Mouse (Mus musculus) right cerebral cortex, adult 2 months (tissue): Measurements from ENCODE around the gene Galntl6.
"Not testable (repeated sequence)": the region's sequence is repeated elsewhere in the genome, so short reads cannot be mapped to it uniquely, and the experiment has no call there.

Experiments
- DNase-seq, 2 experiments: peaks; one replicate each; pipeline ENCODE4 v3.0.0; 2021 to 2022; ENCODE audit warnings: low spot score in 2 of 2

Galntl6 gene

GRCm38 (mm10) chr8:58604751-58605150, 307.7 kb downstream of the Galntl6 start:
- DNase-seq = no peak

DNA sequence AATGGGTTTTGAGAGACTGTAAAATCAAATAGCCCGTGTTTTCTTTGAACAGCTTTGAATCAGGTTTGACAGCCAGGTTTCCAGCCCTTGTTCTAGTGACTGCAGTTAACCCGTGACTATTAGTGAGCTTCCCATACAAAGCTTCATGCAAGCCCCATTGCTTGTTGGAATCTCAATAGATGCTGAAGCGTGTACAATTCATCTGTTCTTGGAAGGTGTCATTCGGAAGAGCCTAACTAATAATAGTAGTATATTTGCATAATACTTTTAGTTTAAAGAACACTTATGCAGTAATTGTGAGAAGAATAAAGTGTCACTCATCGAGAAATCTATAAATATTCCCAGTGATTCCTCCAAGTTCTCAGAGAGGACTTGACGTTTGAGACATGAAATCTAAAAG, 314.6 kb downstream of the Galntl6 start:
- DNase-seq = no peak

- no peak for DNase-seq
These were observed 337.1 kb downstream of the Galntl6 start for GRCm38 (mm10) chr8:58575346-58575745.

DNA sequence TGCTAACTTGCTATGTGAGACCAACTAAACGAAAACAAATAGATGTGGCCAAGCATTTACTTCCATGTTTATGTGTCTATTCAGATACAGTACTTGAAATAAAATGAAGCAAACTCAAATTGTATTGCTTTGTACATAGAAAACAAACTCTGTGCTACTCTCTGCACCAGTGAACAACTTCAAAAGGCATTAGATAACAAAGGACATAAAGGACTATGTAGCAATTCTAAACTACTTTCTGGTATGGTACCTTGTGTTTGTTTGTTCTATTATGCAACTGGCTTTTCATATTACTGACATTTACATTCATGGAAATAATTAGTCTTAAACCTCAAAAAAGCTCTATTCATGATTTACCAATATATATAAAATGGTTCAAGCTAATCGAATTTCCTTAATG, 344.4 kb downstream of the Galntl6 start:
- DNase-seq = no peak

DNA sequence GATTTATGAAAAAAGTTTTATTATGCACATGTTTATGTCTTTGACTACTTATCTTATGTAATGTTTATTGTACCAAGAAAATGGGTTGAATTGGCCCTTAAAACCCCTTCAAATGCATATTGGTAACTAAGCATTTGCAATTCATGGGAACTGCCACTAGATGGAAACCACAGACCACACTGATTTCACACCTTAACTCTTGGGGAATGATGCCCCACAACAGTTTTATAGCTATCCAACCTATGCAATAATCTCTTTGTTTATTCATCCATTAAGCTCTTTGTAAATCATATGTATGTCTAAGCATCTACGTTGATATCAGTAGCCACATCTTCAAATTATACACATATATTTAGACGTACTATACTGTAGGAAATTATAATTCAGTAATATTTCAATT, 346.3 kb downstream of the Galntl6 start:
- peak; percentile 20 to 52 for DNase-seq

DNA sequence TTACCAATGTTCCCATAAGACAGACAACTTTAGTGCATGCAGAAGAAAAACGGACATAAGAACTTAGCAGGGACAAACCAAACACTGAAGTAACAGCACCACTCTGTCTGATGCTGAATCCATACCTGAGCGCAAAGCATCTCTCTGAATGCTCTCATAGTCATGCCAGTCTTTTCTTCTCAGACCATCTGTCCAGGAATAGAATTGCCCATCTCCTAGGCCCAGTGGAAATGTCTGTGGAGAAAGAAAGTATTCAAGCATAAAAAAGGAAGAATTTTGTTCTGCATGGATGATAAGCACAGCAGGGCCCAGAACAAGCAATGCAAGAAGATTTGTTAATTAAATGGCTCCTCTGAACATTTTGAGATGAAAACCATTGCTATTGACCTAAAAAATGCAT, 376.7 kb downstream of the Galntl6 start:
- DNase-seq = no peak

DNA sequence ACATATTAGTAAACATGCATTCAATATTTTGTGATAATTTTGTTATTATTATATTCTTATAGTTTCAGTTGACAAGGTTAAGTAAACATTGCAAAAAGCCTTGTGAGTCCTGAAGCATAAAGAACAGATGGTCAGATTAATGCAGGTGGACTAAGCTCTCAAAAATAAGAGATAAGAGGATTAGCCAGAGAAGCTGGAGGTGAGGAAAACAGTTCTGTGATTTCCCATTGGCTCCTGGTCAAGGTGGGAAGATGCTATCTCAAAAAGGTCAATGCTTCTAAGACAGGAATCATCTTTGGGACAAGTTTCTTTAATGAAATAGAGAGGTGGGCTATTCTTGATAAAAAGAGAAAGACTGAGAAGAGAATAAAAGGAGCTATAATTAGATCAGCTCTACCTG, 377.8 kb downstream of the Galntl6 start:
- DNase-seq = no peak

GRCm38 (mm10) chr8:58523443-58523842, 389.0 kb downstream of the Galntl6 start:
- no peak for DNase-seq

GRCm38 (mm10) chr8:58521932-58522331, 390.5 kb downstream of the Galntl6 start:
- DNase-seq = no peak

- no peak for DNase-seq
These were observed 401.9 kb downstream of the Galntl6 start for GRCm38 (mm10) chr8:58510516-58510915.

DNA sequence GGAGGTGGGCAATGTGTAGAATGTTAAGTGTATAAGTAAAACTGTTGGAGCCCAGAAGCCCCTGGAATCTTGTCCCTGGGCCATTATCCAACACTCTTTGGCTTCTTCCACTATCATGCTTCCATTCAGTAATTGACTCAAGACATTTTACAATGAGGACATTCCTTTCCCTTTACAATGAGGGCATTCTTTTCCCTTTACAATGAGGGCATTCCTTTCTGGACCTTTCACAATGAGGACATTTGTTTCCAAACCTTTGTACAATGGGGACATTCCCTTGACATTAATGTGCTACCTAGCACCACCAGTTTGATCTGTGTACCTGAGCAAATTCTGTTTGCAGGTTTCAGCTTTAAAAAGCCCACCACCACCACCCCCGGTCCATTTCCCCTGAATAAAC, 403.4 kb downstream of the Galntl6 start:
- DNase-seq = no peak

DNA sequence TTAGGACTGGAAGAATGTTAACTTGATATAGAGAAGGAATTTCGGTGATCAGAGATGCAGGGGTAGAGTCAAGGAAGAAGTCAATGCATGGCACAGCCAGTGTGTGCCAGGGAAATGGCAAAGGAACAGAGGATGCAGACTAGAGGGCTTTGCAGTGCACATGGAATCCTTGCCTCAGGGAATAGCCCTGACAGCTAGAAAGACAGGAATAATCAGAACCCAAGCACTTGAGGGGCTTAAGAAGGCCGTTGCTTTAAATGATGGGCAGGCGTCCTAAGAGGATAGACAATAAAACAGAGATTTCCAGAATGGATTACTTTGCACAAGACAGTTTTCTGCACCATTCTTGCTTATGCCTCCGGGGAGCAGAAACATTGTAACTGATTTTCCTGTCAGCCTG, 425.3 kb downstream of the Galntl6 start:
- no peak for DNase-seq

DNA sequence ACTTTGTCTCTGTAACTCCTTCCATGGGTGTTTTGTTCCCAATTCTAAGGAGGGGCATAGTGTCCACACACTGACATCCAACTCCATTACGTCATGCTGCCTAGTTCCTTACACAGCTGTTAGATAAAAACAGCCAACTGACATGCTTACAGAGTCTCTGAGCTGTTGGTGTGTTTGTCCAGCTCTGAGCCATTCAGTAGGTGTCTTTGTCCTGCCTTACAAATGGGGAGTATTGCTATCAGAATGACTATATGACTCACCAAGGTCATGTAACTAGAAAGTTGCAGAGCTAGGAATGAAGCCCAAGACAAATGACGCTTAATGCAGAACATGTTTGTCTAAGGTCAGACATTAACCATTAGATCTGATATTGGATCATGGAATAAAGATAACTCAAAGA, 449.1 kb downstream of the Galntl6 start:
- DNase-seq = not testable (repeated sequence)

DNA sequence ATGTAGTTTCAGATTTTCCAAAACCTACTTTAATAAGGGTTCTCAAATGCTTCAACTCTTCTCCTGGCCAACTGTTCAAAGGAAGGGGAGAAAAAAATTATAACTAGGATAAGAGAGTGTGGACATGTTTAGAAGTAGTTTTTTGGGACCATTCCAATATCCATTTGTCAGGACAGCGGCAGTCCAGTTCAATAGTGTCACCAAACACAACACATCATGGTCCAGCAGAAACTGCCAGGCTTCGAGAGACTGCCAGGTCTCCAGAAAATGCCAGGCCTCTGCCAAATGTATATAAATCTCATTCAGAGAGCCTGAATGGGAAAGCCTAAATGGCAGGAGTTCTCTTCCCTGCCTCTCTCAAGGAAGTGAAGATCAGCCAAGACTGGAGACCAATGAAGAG, 469.7 kb downstream of the Galntl6 start:
- DNase-seq = no peak

GRCm38 (mm10) chr8:58418481-58418880, 494.0 kb downstream of the Galntl6 start:
- no peak for DNase-seq

GRCm38 (mm10) chr8:58417551-58417950, 494.9 kb downstream of the Galntl6 start:
- DNase-seq = no peak

GRCm38 (mm10) chr8:58396500-58396899, 515.9 kb downstream of the Galntl6 start:
- no peak for DNase-seq

- no peak for DNase-seq
These were observed 516.6 kb downstream of the Galntl6 start for GRCm38 (mm10) chr8:58395879-58396278.

DNA sequence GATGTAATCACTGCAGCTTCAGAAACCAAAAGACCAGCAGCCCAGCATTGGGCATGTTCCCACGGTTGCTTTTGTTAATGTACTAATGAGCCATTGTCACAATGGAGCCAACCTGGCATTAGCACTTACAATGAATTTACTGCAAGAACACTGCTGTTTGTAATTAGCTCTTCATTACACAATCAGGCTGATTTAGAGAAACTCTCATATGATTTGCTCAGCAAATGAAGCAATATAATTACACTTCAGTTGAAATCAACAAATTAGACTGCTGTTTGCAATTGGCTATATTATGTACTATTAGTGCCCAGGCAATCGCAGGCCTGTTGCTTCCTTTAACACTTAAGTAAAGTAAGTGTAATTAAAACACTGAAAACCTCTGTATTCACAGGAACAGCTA, 540.1 kb downstream of the Galntl6 start:
- no peak for DNase-seq

DNA sequence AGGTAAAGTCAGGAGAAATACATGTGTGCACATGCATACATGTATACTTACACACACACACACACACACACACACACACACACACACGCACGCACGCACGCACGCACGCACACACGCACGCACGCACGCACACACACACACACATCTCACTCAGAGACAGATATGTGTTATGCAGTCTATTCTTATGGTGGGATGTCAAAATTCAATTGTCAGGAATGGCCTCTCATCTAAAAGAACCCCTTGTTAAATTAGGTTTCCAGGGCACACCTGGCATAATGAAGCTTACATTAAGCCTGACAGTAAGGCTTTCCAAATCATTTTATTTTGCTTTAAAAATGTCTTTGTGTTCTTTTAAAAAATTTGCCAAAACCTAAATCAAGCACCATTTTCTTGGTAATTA, 540.5 kb downstream of the Galntl6 start:
- no peak for DNase-seq

DNA sequence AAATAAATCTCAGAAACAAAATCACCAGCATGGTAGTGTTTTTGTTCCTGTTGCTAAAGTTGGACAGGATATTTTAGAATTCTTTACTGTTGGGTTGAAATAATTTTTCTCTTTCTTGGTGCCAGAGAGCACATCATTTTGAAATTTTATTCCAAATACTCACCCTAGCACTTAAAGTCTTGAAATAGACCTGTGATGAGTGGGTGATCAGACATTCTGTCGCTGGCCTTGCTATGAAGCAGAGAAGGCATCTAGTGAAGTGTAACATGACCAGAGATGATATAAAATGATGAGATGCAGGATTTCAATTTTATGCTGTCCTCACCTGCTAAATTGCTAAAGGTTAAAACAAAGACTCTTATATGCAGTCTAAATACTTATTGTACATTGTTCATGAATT, 581.3 kb downstream of the Galntl6 start:
- DNase-seq = peak in 1 of 2 experiments; percentile 18

DNA sequence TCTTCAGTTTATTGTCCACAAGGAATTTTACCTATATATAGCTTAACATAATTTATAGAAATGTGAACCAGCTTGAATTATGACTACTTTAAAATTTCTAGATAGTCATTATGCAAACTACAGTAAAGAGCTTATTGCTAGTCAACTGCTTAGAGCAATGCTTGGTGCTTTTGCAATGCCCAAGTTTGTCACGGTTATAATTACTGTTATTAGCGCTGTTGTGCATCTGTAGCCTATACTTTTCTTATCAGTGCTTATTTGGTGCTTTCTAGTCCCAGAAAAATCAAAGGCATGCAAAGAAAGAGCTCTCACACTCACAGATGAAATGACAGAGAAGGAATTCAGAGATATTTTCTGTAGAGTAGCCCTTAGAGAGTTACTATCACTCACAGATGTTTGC, 599.0 kb downstream of the Galntl6 start:
- no peak for DNase-seq

DNA sequence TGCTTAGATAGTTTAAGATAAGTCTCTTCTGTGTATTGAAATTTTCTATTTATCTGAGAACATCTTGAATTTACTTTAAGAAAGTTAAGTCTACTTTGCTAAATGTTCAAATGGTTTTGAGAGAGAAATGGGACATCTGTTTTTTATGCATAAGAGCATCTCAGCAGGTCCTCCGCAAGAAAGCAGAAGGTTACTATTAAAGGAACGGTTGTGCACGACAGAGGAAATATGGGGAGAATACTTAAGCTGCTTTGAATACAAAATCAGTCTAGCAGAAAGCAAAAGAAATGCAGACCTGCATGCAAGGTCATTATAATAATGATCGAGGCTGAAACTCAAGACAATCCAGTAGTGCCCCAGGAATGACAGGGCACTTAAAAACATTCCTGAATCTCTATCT, 621.0 kb downstream of the Galntl6 start:
- DNase-seq = peak; percentile 5 to 6

DNA sequence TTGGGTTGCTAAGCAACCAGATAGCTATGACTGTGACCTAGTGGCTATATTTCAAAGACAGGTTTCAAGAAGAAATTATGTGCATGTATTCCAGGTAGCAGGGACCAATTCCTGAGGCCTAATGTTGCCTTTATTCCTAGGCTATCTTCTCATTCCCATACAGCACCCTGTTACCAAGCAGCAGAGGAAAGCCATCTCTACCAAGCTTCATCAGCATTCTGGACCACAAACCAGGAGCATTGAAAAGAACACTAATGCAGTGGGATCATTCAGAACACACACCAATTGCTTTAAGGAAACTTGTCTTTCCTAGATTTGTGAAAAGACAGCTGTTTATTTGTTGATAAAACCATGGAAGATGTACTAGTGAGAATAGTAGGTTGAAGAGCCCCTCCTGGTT, 622.4 kb downstream of the Galntl6 start:
- peak in 1 of 2 experiments; percentile 10 for DNase-seq

DNA sequence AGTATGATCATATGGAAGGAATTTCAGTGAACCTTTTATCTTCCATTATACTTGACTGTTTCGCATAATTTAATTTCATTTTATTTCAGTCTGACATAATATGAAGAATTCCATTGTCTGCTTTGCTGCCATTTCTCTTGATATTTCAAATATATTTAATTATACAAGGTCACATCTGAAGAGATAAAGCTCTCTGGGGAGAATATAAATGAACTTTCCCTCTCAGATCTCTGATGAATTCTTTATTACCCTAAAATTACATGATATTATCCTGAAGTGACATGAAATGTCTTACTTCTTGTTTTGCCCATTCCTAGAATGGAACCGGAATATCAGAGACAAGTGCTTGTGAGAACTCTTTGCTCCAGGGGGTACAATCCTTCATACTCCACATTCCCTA, 647.0 kb downstream of the Galntl6 start:
- DNase-seq = no peak
